Mouse (Mus musculus) liver, embryonic 12.5 days (tissue): ENCODE results near the gene Hmox2. TPM values are rescaled to one million over a fixed set of nuclear protein-coding genes. Genes with fewer than 3 reads are reported as not detected.

Experiments used
- ATAC-seq: fragments of 200-750 bp; cut with Nextera tagmentation; 2 replicates; pipeline ENCODE4 v1.8.0; 2017; ENCODE audit warnings: moderate number of reproducible peaks, mild to moderate bottlenecking, moderate library complexity
- H3K27ac ChIP-seq: fragments of 300-500 bp; sonication (generic); 2 replicates; pipeline ENCODE4 v1.5.1; 2016; ENCODE audit warnings: mild to moderate bottlenecking
- H3K27me3 ChIP-seq: fragments of 300-500 bp; sonication (generic); replicated peaks from 2 replicates; pipeline ENCODE4 v1.6.1; 2016; ENCODE audit warnings: mild to moderate bottlenecking, moderate library complexity
- H3K36me3 ChIP-seq: fragments of 300-500 bp; sonication (generic); 2 replicates; pipeline ENCODE4 v1.6.1; 2016; ENCODE audit warnings: mild to moderate bottlenecking, moderate library complexity
- H3K4me1 ChIP-seq: fragments of 300-500 bp; sonication (generic); 2 replicates; pipeline ENCODE4 v1.6.1; 2016
- H3K4me2 ChIP-seq: fragments of 300-500 bp; sonication (generic); 2 replicates; pipeline ENCODE4 v1.6.1; 2016; ENCODE audit warnings: mild to moderate bottlenecking, moderate library complexity
- H3K4me3 ChIP-seq: fragments of 300-500 bp; sonication (generic); 2 replicates; pipeline ENCODE4 v1.5.1; 2016; ENCODE audit warnings: mild to moderate bottlenecking, moderate library complexity
- H3K9ac ChIP-seq: fragments of 300-500 bp; sonication (generic); 2 replicates; pipeline ENCODE4 v1.6.1; 2016; ENCODE audit warnings: mild to moderate bottlenecking, moderate library complexity
- H3K9me3 ChIP-seq: fragments of 300-500 bp; sonication (generic); replicated peaks from 2 replicates; pipeline ENCODE4 v1.6.1; 2016; ENCODE audit warnings: mild to moderate bottlenecking, moderate library complexity
- WGBS: fragments of 180-500 bp; shearing (Covaris S2); methylation state at CpG from one replicate; pipeline ENCODE4 v1.1.7; 2016; ENCODE audit not compliant: insufficient replicate concordance; 5-methylcytosine and 5-hydroxymethylcytosine counted together
- polyA plus RNA-seq: library from polyadenylated mRNA; unstranded; fragments of >200 nt; fragmentation: Nextera tagmentation; extraction: Ambion mirVana; gene quantifications from 2 replicates; pipeline ENCODE4 v1.2.1, GENCODE M21; 2016

Gene Hmox2
- polyA plus RNA-seq, 1 experiment from 2014 or later: 42.5 TPM

DNA sequence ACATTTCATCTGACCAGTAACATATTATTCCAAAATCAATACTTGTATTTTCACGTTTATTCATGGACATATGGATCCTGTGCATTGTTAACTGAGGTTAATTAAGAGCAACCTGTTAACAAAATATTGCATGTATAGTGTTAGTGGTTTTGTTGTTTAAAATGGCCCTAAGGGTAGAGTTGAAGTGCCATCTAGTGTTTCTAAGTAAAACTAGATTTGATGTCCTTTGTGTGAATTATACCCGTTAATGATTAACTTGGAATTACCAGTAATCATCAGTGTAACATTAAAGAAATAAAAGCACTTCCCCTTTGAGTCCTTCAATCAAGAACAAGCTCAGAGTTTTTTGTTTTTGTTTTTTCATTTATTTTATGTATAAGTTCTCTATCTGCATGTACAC is 65.2 kb downstream of the Hmox2 start:
- no peaks in the 10 kb centered on the region for H3K27me3 ChIP-seq
- 55% methylated on average over 2 of the region's 2 CpGs for WGBS

DNA sequence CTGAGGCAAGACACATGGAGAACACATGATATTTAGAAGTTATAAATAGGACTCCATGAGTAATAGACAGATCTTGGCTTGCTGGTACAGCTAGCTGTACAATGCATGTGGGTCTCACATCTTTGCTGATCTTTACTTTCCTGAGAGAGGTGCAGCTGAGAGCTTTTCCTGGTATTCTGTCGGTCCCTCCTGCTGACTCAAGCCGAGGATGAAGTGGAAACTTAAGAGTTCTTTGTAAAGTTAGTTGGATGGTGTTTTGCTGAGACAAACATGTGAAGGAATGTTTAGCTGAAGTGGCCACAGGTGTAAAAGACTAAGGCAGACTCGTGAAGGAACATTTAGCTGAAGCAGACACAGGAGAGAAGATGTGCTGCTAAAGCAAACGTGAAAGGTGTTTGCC is 70.5 kb downstream of the Hmox2 start:
- no peak overlapping the region for H3K4me3 ChIP-seq
- no peaks in the 10 kb centered on the region for H3K27me3 ChIP-seq
- H3K9me3 ChIP-seq: no peaks in the 10 kb centered on the region
- H3K9ac ChIP-seq: no peak overlapping the region
- no peak for ATAC-seq
- no peaks in the 10 kb centered on the region for H3K36me3 ChIP-seq
- no peak overlapping the region for H3K27ac ChIP-seq
- no peaks in the 10 kb centered on the region for H3K4me1 ChIP-seq
- 64% methylated on average over 4 of the region's 4 CpGs for WGBS
- no peak overlapping the region for H3K4me2 ChIP-seq

More for the DNA sequence above, 65.2 kb downstream of the Hmox2 start:
- ATAC-seq: no peak
- Histone ChIP-seq H3K4me1 (peaks cover 18% of the 10 kb centered on the region), H3K9ac (no peak overlapping the region), H3K27ac (no peak overlapping the region), H3K9me3 (no peaks in the 10 kb centered on the region), H3K4me3 (no peak overlapping the region), H3K4me2 (no peak overlapping the region), H3K36me3 (peaks cover 3% of the 10 kb centered on the region; the same call in 1 of the 2 replicates)

Other genes with a start within 250 kb of the Hmox2 start
- gene Srl, start 184.5 kb upstream of the Hmox2 start, polyA plus RNA-seq: 5.1 and 5.6 TPM in 2 replicates
- gene Tfap4, start 166.5 kb upstream of the Hmox2 start, polyA plus RNA-seq: 13.3 and 14.3 TPM in 2 replicates
- 6.1 and 7.3 TPM in 2 replicates for gene Glis2, start 131.6 kb upstream of the Hmox2 start, polyA plus RNA-seq
- 76.2 and 81.9 TPM in 2 replicates for gene Pam16, start 101.4 kb upstream of the Hmox2 start, polyA plus RNA-seq
- gene Vasn, start 86.4 kb upstream of the Hmox2 start, polyA plus RNA-seq: 4.7 and 5.0 TPM in 2 replicates
- 69.2 and 74.2 TPM in 2 replicates for gene Dnaja3, start 86.4 kb upstream of the Hmox2 start, polyA plus RNA-seq
- gene Coro7, start 46.6 kb upstream of the Hmox2 start, polyA plus RNA-seq: 11.3 and 11.9 TPM in 2 replicates
- gene Nmral1, start 7.0 kb upstream of the Hmox2 start, polyA plus RNA-seq: 50.0 and 53.0 TPM in 2 replicates
- gene Cdip1, start 63.9 kb downstream of the Hmox2 start, polyA plus RNA-seq: 24.9 and 25.7 TPM in 2 replicates
- gene 4930562C15Rik, start 109.1 kb downstream of the Hmox2 start, polyA plus RNA-seq: 0.13 and 0.16 TPM in 2 replicates
- 14.7 and 16.8 TPM in 2 replicates for gene Ubald1, start 154.0 kb downstream of the Hmox2 start, polyA plus RNA-seq
- 29.8 and 31.1 TPM in 2 replicates for gene Mgrn1, start 159.9 kb downstream of the Hmox2 start, polyA plus RNA-seq
- gene Nudt16l1, start 212.4 kb downstream of the Hmox2 start, polyA plus RNA-seq: 61.2 and 62.7 TPM in 2 replicates
- gene Anks3, start 237.8 kb downstream of the Hmox2 start, polyA plus RNA-seq: 16.8 and 19.7 TPM in 2 replicates